Mouse (Mus musculus) limb, embryonic 15.5 days (tissue): ENCODE measurements at regions not wholly inside any gene's neighbourhood (a gene's known extent, or its start where the extent isn't known, plus 50 kb on each side); places are given as distances from the start of the nearest gene placed in this dataset.

ENCODE experiments used
- ATAC-seq: fragments of 200-750 bp; cut with Nextera tagmentation; 2 replicates; pipeline ENCODE4 v1.8.0; 2017; ENCODE audit warnings: low read depth, moderate TSS enrichment; ENCODE audit not compliant: insufficient number of reproducible peaks, low FRiP score, low TSS enrichment
- H3K27ac ChIP-seq: fragments of 300-500 bp; sonication (generic); 2 replicates; pipeline ENCODE4 v1.5.1; 2015; ENCODE audit warnings: moderate library complexity, mild to moderate bottlenecking, inconsistent platforms
- H3K27me3 ChIP-seq: fragments of 300-500 bp; sonication (generic); 2 replicates; pipeline ENCODE4 v1.6.1; 2015; ENCODE audit warnings: inconsistent platforms
- H3K36me3 ChIP-seq: fragments of 300-500 bp; sonication (generic); 2 replicates; pipeline ENCODE4 v1.6.1; 2015; ENCODE audit warnings: inconsistent platforms
- H3K4me1 ChIP-seq: fragments of 300-500 bp; sonication (generic); 2 replicates; pipeline ENCODE4 v1.6.1; 2015; ENCODE audit warnings: inconsistent platforms
- H3K4me2 ChIP-seq: fragments of 300-500 bp; sonication (generic); 2 replicates; pipeline ENCODE4 v1.6.1; 2015; ENCODE audit warnings: mild to moderate bottlenecking, inconsistent platforms
- H3K4me3 ChIP-seq: fragments of 300-500 bp; sonication (generic); 2 replicates; pipeline ENCODE4 v1.5.1; 2015; ENCODE audit warnings: mild to moderate bottlenecking, inconsistent platforms
- H3K9ac ChIP-seq: fragments of 300-500 bp; sonication (generic); 2 replicates; pipeline ENCODE4 v1.6.1; 2015; ENCODE audit warnings: inconsistent platforms
- H3K9me3 ChIP-seq: fragments of 300-500 bp; sonication (generic); 2 replicates; pipeline ENCODE4 v1.6.1; 2016; ENCODE audit warnings: inconsistent platforms
- WGBS: fragments of 180-500 bp; shearing (Covaris S2); methylation state at CpG from one replicate; pipeline ENCODE4 v1.1.7; 2015; 5-methylcytosine and 5-hydroxymethylcytosine counted together

DNA sequence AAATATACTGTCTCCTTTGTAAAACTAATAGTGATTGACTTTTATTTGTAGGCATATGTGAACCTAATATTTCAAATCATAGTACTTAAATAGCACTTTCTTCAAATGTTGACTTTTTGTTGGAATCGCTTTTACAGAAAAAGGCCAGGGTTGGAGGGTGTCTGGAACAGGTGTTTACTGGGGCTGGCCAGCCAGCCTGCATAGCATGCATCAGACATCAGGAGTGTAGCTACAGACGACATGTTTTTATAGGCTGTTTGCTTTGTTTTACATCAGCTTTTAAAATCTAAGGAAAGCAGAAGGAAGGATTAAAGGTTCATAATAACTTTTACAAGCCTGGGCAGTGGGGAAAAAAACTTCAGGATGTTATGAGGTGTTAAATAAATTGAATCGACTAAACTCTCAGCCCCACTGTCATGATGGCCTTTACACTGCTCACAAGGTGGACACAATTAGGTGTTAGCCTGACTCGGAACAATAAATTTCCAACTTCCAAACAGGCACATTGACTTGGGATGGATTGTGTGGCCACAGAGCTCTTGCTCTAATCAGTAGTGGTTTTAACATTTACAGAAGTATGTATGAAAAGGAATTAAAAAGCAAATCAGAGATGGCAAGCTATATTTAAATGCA is 66.0 kb downstream of the Rbm43 start:
- WGBS = 25% methylated on average over 4 of the region's 4 CpGs
- ATAC-seq = no peak

GRCm38 (mm10) chr2:51871571-51871970 is 63.4 kb downstream of the Rbm43 start:
- no peak overlapping the region for H3K4me3 ChIP-seq
- no peak overlapping the region for H3K9ac ChIP-seq
- ATAC-seq = no peak
- H3K27ac ChIP-seq = no peak overlapping the region
- H3K9me3 ChIP-seq = no peaks in the 10 kb centered on the region
- H3K4me2 ChIP-seq = no peak overlapping the region
- no peaks in the 10 kb centered on the region for H3K27me3 ChIP-seq
- no peaks in the 10 kb centered on the region for H3K36me3 ChIP-seq
- WGBS = 74% methylated on average over 14 of the region's 14 CpGs
- no peaks in the 10 kb centered on the region for H3K4me1 ChIP-seq

More for the DNA sequence above, 66.0 kb downstream of the Rbm43 start:
- H3K27me3 ChIP-seq = no peaks in the 10 kb centered on the region
- no peak overlapping the region for H3K4me3 ChIP-seq
- H3K4me1 ChIP-seq = no peaks in the 10 kb centered on the region
- no peaks in the 10 kb centered on the region for H3K36me3 ChIP-seq
- H3K27ac ChIP-seq = no peak overlapping the region
- H3K9ac ChIP-seq = no peak overlapping the region
- no peaks in the 10 kb centered on the region for H3K9me3 ChIP-seq
- H3K4me2 ChIP-seq = no peak overlapping the region
